Mouse (Mus musculus) embryonic stem cell, embryonic (primary cell): Measurements from ENCODE around the gene Lrr1.

Experiments used
- CTCF ChIA-PET, 4 experiments: fragments of 300-600 bp in 2 of 4; fragments of 350-600 bp in 2 of 4; sonication (Branson Sonifier 250); formaldehyde crosslinking; loops; one replicate each; lab custom pipeline; 2022; ENCODE audit warnings: inconsistent platforms in 2 of 4; lab: Charles Lee
- POLR2A ChIA-PET, 4 experiments: fragments of 300-600 bp in 2 of 4; fragments of 350-600 bp in 2 of 4; sonication (Branson Sonifier 250); formaldehyde crosslinking; loops; one replicate each; lab custom pipeline; 2022; ENCODE audit warnings: antibody characterized with exemption in 4 of 4, inconsistent platforms in 1 of 4; lab: Charles Lee

Lrr1 gene

GRCm38 (mm10) chr12:69183583-69184308, 15.1 kb downstream of the Lrr1 start, which contains the start of the genes Rpl36al and Mgat2:
Rpl36al (minus strand) TSS chr12:69184083.
Mgat2 (plus strand) TSS chr12:69184157.
- CTCF ChIA-PET: interaction anchor here in 2 of 4 experiments (0.6 to 2.1 kb wide), 3 partner anchors 14 to 40 kb away, joined by 3 to 6 read pairs (median 5); partner anchors contain the start of gene Gm49383 (in 1 of the 2)
- POLR2A ChIA-PET: interaction anchor here in 3 of 4 experiments (0.6 to 3.4 kb wide), 26 partner anchors 8 to 263 kb away, joined by 3 to 33 read pairs (median 7); partner anchors contain the start of genes Gm49383 (in 3 of the 3), Lrr1 (in 3 of the 3), Dnaaf2 (in 2 of the 3) and Rps29 (in 2 of the 3)

GRCm38 (mm10) chr12:69184342-69185295, 16.0 kb downstream of the Lrr1 start:
- ChIA-PET CTCF (interaction anchor here in 1 of 4 experiments (0.6 to 2.1 kb wide), 4 partner anchors 11 to 44 kb away, joined by 3 to 6 read pairs (median 4); partner anchors contain the start of gene Gm49383), POLR2A (interaction anchor here in 3 of 4 experiments (0.6 to 3.4 kb wide), 30 partner anchors 8 to 540 kb away, joined by 3 to 33 read pairs (median 6); partner anchors contain the start of genes Gm49383 (in 3 of the 3), Lrr1 (in 3 of the 3), Dnaaf2 (in 2 of the 3) and Rps29 (in 2 of the 3))

- CTCF ChIA-PET: interaction anchor here in 1 of 4 experiments (0.8 to 2.1 kb wide), 3 partner anchors 10 to 44 kb away, joined by 3 to 6 read pairs (median 3); partner anchors contain the start of gene Gm49383
- POLR2A ChIA-PET: interaction anchor here in 3 of 4 experiments (0.9 to 3.4 kb wide), 20 partner anchors 8 to 539 kb away, joined by 3 to 33 read pairs (median 12); partner anchors contain the start of genes Dnaaf2 (in 2 of the 3), Gm49383 (in 2 of the 3), Lrr1 (in 2 of the 3) and Rps29 (in 2 of the 3)
These were observed 16.8 kb downstream of the Lrr1 start for GRCm38 (mm10) chr12:69185371-69185770.

- ChIA-PET POLR2A (interaction anchor here in 3 of 4 experiments (0.7 to 2.7 kb wide), 12 partner anchors 10 to 177 kb away, joined by 3 to 11 read pairs (median 4); partner anchors contain the start of genes Gm49383 (in 3 of the 3), Lrr1 (in 1 of the 3) and Rps29 (in 1 of the 3)), CTCF (no interaction called here)
These were observed 18.3 kb downstream of the Lrr1 start for GRCm38 (mm10) chr12:69186811-69187471.

- ChIA-PET POLR2A (interaction anchor here in 1 of 4 experiments (1.1 kb wide), 1 partner anchor 22 kb away, joined by 3 read pairs; the partner anchor contains the start of gene Lrr1), CTCF (no interaction called here)
These were observed 21.5 kb downstream of the Lrr1 start for GRCm38 (mm10) chr12:69190074-69190473.

- CTCF ChIA-PET: no interaction called here
- POLR2A ChIA-PET: no interaction called here
These were observed 21.9 kb downstream of the Lrr1 start for GRCm38 (mm10) chr12:69190522-69190921.

- POLR2A ChIA-PET: interaction anchor here in 3 of 4 experiments (0.6 to 1.4 kb wide), 7 partner anchors 11 to 35 kb away, joined by 3 to 5 read pairs (median 4); partner anchors contain the start of genes Lrr1 (in 1 of the 3) and Rps29 (in 1 of the 3)
- CTCF ChIA-PET: interaction anchor here in 1 of 4 experiments (0.6 to 0.7 kb wide), 2 partner anchors 60 to 328 kb away, joined by 3 to 5 read pairs; no protein-coding TSS in a partner anchor
These were observed 22.8 kb downstream of the Lrr1 start for GRCm38 (mm10) chr12:69191396-69191795.

- CTCF ChIA-PET: no interaction called here
- POLR2A ChIA-PET: interaction anchor here in 2 of 4 experiments (1.0 to 2.0 kb wide), 4 partner anchors 9 to 36 kb away, joined by 5 to 12 read pairs (median 6); partner anchors contain the start of genes Mgat2 (in 2 of the 2) and Rpl36al (in 2 of the 2)
These were observed 24.0 kb downstream of the Lrr1 start for GRCm38 (mm10) chr12:69192637-69193036.

GRCm38 (mm10) chr12:69196444-69197377, 28.1 kb downstream of the Lrr1 start, which contains the start of gene Gm49383:
Gm49383 (minus strand) TSS chr12:69197104.
- POLR2A ChIA-PET: interaction anchor here in 3 of 4 experiments (0.6 to 4.8 kb wide), 36 partner anchors 8 to 533 kb away, joined by 3 to 32 read pairs (median 3); partner anchors contain the start of genes Mgat2 (in 3 of the 3), Rps29 (in 3 of the 3), Lrr1 (in 2 of the 3) and Rpl36al (in 2 of the 3)
- CTCF ChIA-PET: interaction anchor here in 1 of 4 experiments (0.6 to 1.5 kb wide), 7 partner anchors 12 to 90 kb away, joined by 3 to 6 read pairs (median 3); partner anchors contain the start of genes Mgat2 and Rpl36al

GRCm38 (mm10) chr12:69197378-69198163, 29.0 kb downstream of the Lrr1 start:
- POLR2A ChIA-PET: interaction anchor here in 3 of 4 experiments (0.6 to 4.8 kb wide), 34 partner anchors 9 to 532 kb away, joined by 3 to 32 read pairs (median 4); partner anchors contain the start of genes Mgat2 (in 3 of the 3), Rps29 (in 3 of the 3), Lrr1 (in 2 of the 3) and Rpl36al (in 2 of the 3)
- CTCF ChIA-PET: interaction anchor here in 1 of 4 experiments (0.6 to 1.5 kb wide), 6 partner anchors 12 to 90 kb away, joined by 3 to 6 read pairs (median 3); partner anchors contain the start of genes Mgat2 and Rpl36al

- ChIA-PET POLR2A (interaction anchor here in 3 of 4 experiments (1.2 to 4.8 kb wide), 12 partner anchors 9 to 101 kb away, joined by 3 to 32 read pairs (median 6); partner anchors contain the start of genes Mgat2 (in 2 of the 3), Rps29 (in 2 of the 3), Lrr1 (in 1 of the 3) and Rpl36al (in 1 of the 3)), CTCF (interaction anchor here in 1 of 4 experiments (1.5 kb wide), 1 partner anchor 14 kb away, joined by 6 read pairs; the partner anchor contains the start of genes Mgat2 and Rpl36al)
These were observed 29.5 kb downstream of the Lrr1 start, which contains the start of gene Dnaaf2 for GRCm38 (mm10) chr12:69198164-69198535. Dnaaf2 (minus strand) TSS chr12:69198429.

- CTCF ChIA-PET: interaction anchor here in 1 of 4 experiments (0.6 kb wide), 1 partner anchor 173 kb away, joined by 3 read pairs; the partner anchor contains the start of gene Arf6
- POLR2A ChIA-PET: interaction anchor here in 2 of 4 experiments (1.2 to 4.8 kb wide), 7 partner anchors 11 to 41 kb away, joined by 3 to 32 read pairs (median 15); partner anchors contain the start of genes Mgat2 (in 2 of the 2), Lrr1 (in 1 of the 2), Pole2 (in 1 of the 2) and Rpl36al (in 1 of the 2)
These were observed 30.4 kb downstream of the Lrr1 start for GRCm38 (mm10) chr12:69198985-69199384.

- ChIA-PET POLR2A (interaction anchor here in 2 of 4 experiments (0.6 to 1.0 kb wide), 5 partner anchors 9 to 212 kb away, joined by 3 to 5 read pairs (median 4); partner anchors contain the start of gene Rps29 (in 1 of the 2)), CTCF (interaction anchor here in 2 of 4 experiments (0.6 to 0.7 kb wide), 3 partner anchors 10 to 73 kb away, joined by 3 read pairs; no protein-coding TSS in a partner anchor)
These were observed 35.6 kb downstream of the Lrr1 start, which contains the start of gene Gm49384 for GRCm38 (mm10) chr12:69204052-69204833. Gm49384 (minus strand) TSS chr12:69204267.
